Mouse (Mus musculus) macrophage (primary cell): Measurements from ENCODE around the gene Nfia. TPM values are rescaled to one million over a fixed set of nuclear protein-coding genes. Genes with fewer than 3 reads are reported as not detected.

Experiments
- H3K27ac ChIP-seq: fragments of 350-480 bp; formaldehyde crosslinking; 2 replicates; pipeline ENCODE4 v1.9.0; 2021
- H3K36me3 ChIP-seq: fragments of 350-480 bp; formaldehyde crosslinking; 2 replicates; pipeline ENCODE4 v1.9.0; 2021; ENCODE audit errors: inconsistent target
- H3K4me3 ChIP-seq: fragments of 350-480 bp; formaldehyde crosslinking; 2 replicates; pipeline ENCODE4 v1.9.0; 2021; ENCODE audit errors: inconsistent target
- H3K79me2 ChIP-seq: fragments of 350-480 bp; formaldehyde crosslinking; 2 replicates; pipeline ENCODE4 v1.9.0; 2021; ENCODE audit errors: inconsistent target
- WGBS: methylation state at CpG from one replicate; pipeline ENCODE4 v1.1.7; 2026; ENCODE audit warnings: inconsistent platforms; ENCODE audit not compliant: missing documents; 5-methylcytosine and 5-hydroxymethylcytosine counted together
- polyA plus RNA-seq: library from polyadenylated mRNA; stranded (reverse); fragments of 250-400 nt; gene quantifications from 3 replicates; pipeline ENCODE4 v1.2.4, GENCODE M21; 2018; ENCODE audit warnings: inconsistent platforms
- total RNA-seq, 78 experiments: library from RNA; depleted of rRNA; stranded (reverse); fragments of 250-400 nt; gene quantifications; 1 replicate in 9 of 78; 2 replicates in 24 of 78; 3 replicates in 43 of 78; 4 replicates in 2 of 78; pipeline ENCODE4 v1.2.4; 2018; ENCODE audit warnings: inconsistent platforms in 56 of 78

Nfia gene
- total RNA-seq (2018; cell fraction: chromatin; rRNA removed): 10 to 100 TPM in 25 of 26 experiments, 1 to 10 TPM in 1; 4.6 to 39.4 (median 26.8) TPM
- 1 to 10 TPM; 2.9 to 8.9 (median 5.9) TPM for total RNA-seq (2018; cell fraction: cytosol; rRNA removed)
- 10 to 100 TPM in 14 of 26 experiments, 1 to 10 TPM in 12; 1.8 to 31.4 (median 11.7) TPM for total RNA-seq (2018; cell fraction: nucleus; rRNA removed)
- polyA plus RNA-seq: 1.9 to 2.6 TPM (median 2.4 TPM) in 3 replicates

GRCm38 (mm10) chr4:97772641-97773040, at the start of gene Nfia:
Gene Nfia (plus strand): TSS chr4:97772734.
- Histone ChIP-seq H3K79me2 (no peaks in the 10 kb centered on the region), H3K4me3 (peak within 1 kb of the TSS; percentile 51), H3K27ac (peak within 1 kb of the TSS; percentile 84), H3K36me3 (no peaks in the 10 kb centered on the region)
- WGBS: under 1% methylated on average over 9 of the region's 9 CpGs

- Histone ChIP-seq H3K36me3 (no peaks in the 10 kb centered on the region), H3K79me2 (no peaks in the 10 kb centered on the region), H3K4me3 (no peak overlapping the region), H3K27ac (no peak overlapping the region)
- WGBS: 97% methylated on average over 6 of the region's 6 CpGs
Observed at GRCm38 (mm10) chr4:97723374-97723773, 49.2 kb upstream of the Nfia start.

GRCm38 (mm10) chr4:97728520-97728919, 44.0 kb upstream of the Nfia start:
- Histone ChIP-seq H3K4me3 (no peak overlapping the region), H3K27ac (no peak overlapping the region), H3K36me3 (no peaks in the 10 kb centered on the region), H3K79me2 (no peaks in the 10 kb centered on the region)
- 83% methylated on average over 4 of the region's 4 CpGs for WGBS

GRCm38 (mm10) chr4:97729999-97730398, 42.5 kb upstream of the Nfia start:
- WGBS: 92% methylated on average over 6 of the region's 6 CpGs
- H3K79me2 ChIP-seq: no peaks in the 10 kb centered on the region
- H3K4me3 ChIP-seq: no peak overlapping the region
- H3K27ac ChIP-seq: no peak overlapping the region
- H3K36me3 ChIP-seq: no peaks in the 10 kb centered on the region

- H3K4me3 ChIP-seq: no peak overlapping the region
- H3K36me3 ChIP-seq: no peaks in the 10 kb centered on the region
- no peaks in the 10 kb centered on the region for H3K79me2 ChIP-seq
- 73% methylated on average over 3 of the region's 3 CpGs for WGBS
- H3K27ac ChIP-seq: no peak overlapping the region
Observed at GRCm38 (mm10) chr4:97730416-97730815, 42.1 kb upstream of the Nfia start.

GRCm38 (mm10) chr4:97733392-97733791, 39.1 kb upstream of the Nfia start:
- no peak overlapping the region for H3K4me3 ChIP-seq
- 13% methylated on average over 1 of the region's 1 CpGs for WGBS
- H3K27ac ChIP-seq: no peak overlapping the region
- no peaks in the 10 kb centered on the region for H3K79me2 ChIP-seq
- H3K36me3 ChIP-seq: no peaks in the 10 kb centered on the region

- 85% methylated on average over 5 of the region's 5 CpGs for WGBS
- no peaks in the 10 kb centered on the region for H3K36me3 ChIP-seq
- no peak overlapping the region for H3K27ac ChIP-seq
- no peaks in the 10 kb centered on the region for H3K79me2 ChIP-seq
- no peak overlapping the region for H3K4me3 ChIP-seq
Observed at GRCm38 (mm10) chr4:97743932-97744331, 28.6 kb upstream of the Nfia start.

- H3K4me3 ChIP-seq: no peak overlapping the region
- no peaks in the 10 kb centered on the region for H3K36me3 ChIP-seq
- WGBS: 12% methylated on average over 32 of the region's 32 CpGs
Observed at GRCm38 (mm10) chr4:97745296-97746105, 27.0 kb upstream of the Nfia start.

GRCm38 (mm10) chr4:97746106-97746900, 26.2 kb upstream of the Nfia start:
- Histone ChIP-seq H3K27ac (no peak overlapping the region), H3K4me3 (no peak overlapping the region), H3K79me2 (no peaks in the 10 kb centered on the region), H3K36me3 (no peaks in the 10 kb centered on the region)
- 10% methylated on average over 19 of the region's 19 CpGs for WGBS

More at GRCm38 (mm10) chr4:97745296-97746105, 27.0 kb upstream of the Nfia start:
- no peak overlapping the region for H3K27ac ChIP-seq
- no peaks in the 10 kb centered on the region for H3K79me2 ChIP-seq

GRCm38 (mm10) chr4:97750401-97750800, 22.1 kb upstream of the Nfia start:
- H3K79me2 ChIP-seq: no peaks in the 10 kb centered on the region
- no peak overlapping the region for H3K27ac ChIP-seq
- H3K4me3 ChIP-seq: no peak overlapping the region
- H3K36me3 ChIP-seq: no peaks in the 10 kb centered on the region
- WGBS: 54% methylated on average over 4 of the region's 4 CpGs

GRCm38 (mm10) chr4:97751030-97751482, 21.5 kb upstream of the Nfia start:
- Histone ChIP-seq H3K36me3 (no peaks in the 10 kb centered on the region), H3K27ac (peak overlapping the region; percentile 87), H3K79me2 (no peaks in the 10 kb centered on the region), H3K4me3 (peak overlapping the region; percentile 46)
- 1% methylated on average over 19 of the region's 20 CpGs for WGBS

- peak overlapping the region; percentile 87 for H3K27ac ChIP-seq
- WGBS: 1% methylated on average over 40 of the region's 40 CpGs
Observed at GRCm38 (mm10) chr4:97751483-97752251, 20.9 kb upstream of the Nfia start.

GRCm38 (mm10) chr4:97752276-97753010, 20.1 kb upstream of the Nfia start:
- Histone ChIP-seq H3K4me3 (peak overlapping the region; percentile 46), H3K36me3 (no peaks in the 10 kb centered on the region), H3K27ac (peak overlapping the region; percentile 87), H3K79me2 (no peaks in the 10 kb centered on the region)
- 50% methylated on average over 5 of the region's 5 CpGs for WGBS

More at GRCm38 (mm10) chr4:97751483-97752251, 20.9 kb upstream of the Nfia start:
- Histone ChIP-seq H3K36me3 (no peaks in the 10 kb centered on the region), H3K79me2 (no peaks in the 10 kb centered on the region), H3K4me3 (peak overlapping the region; percentile 46)
